Mouse (Mus musculus) MEL (cell line): ENCODE measurements at regions not wholly inside any gene's neighbourhood (a gene's known extent, or its start where the extent isn't known, plus 50 kb on each side); places are given as distances from the start of the nearest gene placed in this dataset.

Source experiments
- CHD2 ChIP-seq: IDR thresholded peaks from 2 replicates; pipeline ENCODE4 v1.6.1; 2011; ENCODE audit warnings: low read length, improper control_type of control experiment
- CTCF ChIP-seq, 3 experiments: IDR thresholded peaks in 2 of 3; conservative IDR thresholded peaks in 1 of 3; 2 replicates each; pipeline ENCODE4 v1.5.1; 2011 to 2012; ENCODE audit warnings: low read length in 3 of 3, low read depth in 2 of 3, mild to moderate bottlenecking in 2 of 3, improper control_type of control experiment in 1 of 3, inconsistent platforms in 1 of 3, mixed read lengths in 1 of 3, moderate library complexity in 1 of 3; ENCODE audit not compliant: control insufficient read depth in 1 of 3, insufficient read depth in 1 of 3, poor library complexity in 1 of 3, severe bottlenecking in 1 of 3
- KAT2A ChIP-seq: conservative IDR thresholded peaks from 2 replicates; pipeline ENCODE4 v1.6.1; 2012; ENCODE audit warnings: low read depth, low read length, improper control_type of control experiment, inconsistent platforms
- MAX ChIP-seq: IDR thresholded peaks from 2 replicates; pipeline ENCODE4 v1.6.1; 2011; ENCODE audit warnings: low read length, improper control_type of control experiment
- MEF2A ChIP-seq: IDR thresholded peaks from 2 replicates; pipeline ENCODE4 v1.6.1; 2014; ENCODE audit warnings: low read depth, mild to moderate bottlenecking, inconsistent platforms, low read length, improper control_type of control experiment; ENCODE audit not compliant: poor library complexity, insufficient replicate concordance, severe bottlenecking; ENCODE audit errors: extremely low read depth
- NRF1 ChIP-seq: IDR thresholded peaks from 2 replicates; pipeline ENCODE4 v1.6.1; 2014; ENCODE audit warnings: low read depth, mild to moderate bottlenecking, inconsistent platforms, low read length, improper control_type of control experiment, moderate library complexity; ENCODE audit not compliant: poor library complexity, insufficient read depth, severe bottlenecking
- POLR2A ChIP-seq, 2 experiments: IDR thresholded peaks; 2 replicates each; pipeline ENCODE4 v1.6.1; 2011 to 2012; ENCODE audit warnings: low read length in 2 of 2, mild to moderate bottlenecking in 2 of 2, control low read depth in 1 of 2, improper control_type of control experiment in 1 of 2, low read depth in 1 of 2, moderate library complexity in 1 of 2; ENCODE audit not compliant: control insufficient read depth in 1 of 2, insufficient read depth in 1 of 2, poor library complexity in 1 of 2
- RCOR1 ChIP-seq: IDR thresholded peaks from 2 replicates; pipeline ENCODE4 v1.6.1; 2012; ENCODE audit warnings: low read depth, mild to moderate bottlenecking, inconsistent platforms, low read length, improper control_type of control experiment
- TAL1 ChIP-seq: IDR thresholded peaks from 2 replicates; pipeline ENCODE4 v1.6.1; 2012; ENCODE audit warnings: mild to moderate bottlenecking, inconsistent platforms, low read length, moderate library complexity, mixed read lengths
- TCF12 ChIP-seq: IDR thresholded peaks from 2 replicates; pipeline ENCODE4 v1.6.1; 2014; ENCODE audit warnings: low read depth, mild to moderate bottlenecking, inconsistent platforms, low read length, improper control_type of control experiment, moderate library complexity
- UBTF ChIP-seq: IDR thresholded peaks from 2 replicates; pipeline ENCODE4 v1.6.1; 2012; ENCODE audit warnings: low read depth, mild to moderate bottlenecking, inconsistent platforms, low read length, improper control_type of control experiment, moderate library complexity, borderline replicate concordance; ENCODE audit not compliant: insufficient read depth

DNA sequence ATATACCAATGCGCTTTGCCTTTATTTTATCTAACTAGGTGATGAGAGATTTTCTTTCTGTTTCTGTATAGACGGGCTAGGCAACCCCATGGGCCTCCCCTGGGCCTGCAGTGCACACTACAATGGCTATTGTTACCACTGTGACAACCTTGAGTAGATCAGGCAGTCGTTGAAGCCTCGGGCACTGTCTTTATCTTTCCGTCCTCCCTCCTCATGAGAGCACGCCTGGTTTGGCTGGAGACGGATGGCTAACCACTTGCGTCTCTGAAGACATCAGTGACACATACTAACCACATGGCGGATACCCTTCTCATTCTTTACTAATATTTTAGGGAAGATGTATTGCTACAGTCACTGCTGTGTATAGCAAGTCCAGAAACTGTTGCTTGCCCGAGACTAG lies 206.1 kb upstream of the Serp2 start:
- no peak for TF ChIP-seq POLR2A (IDR thresholded peaks at IDR 0.05; ENCODE audit: control insufficient read depth in 1 of 2, insufficient read depth in 1 of 2, low read depth in 1 of 2, low read length in 2 of 2, poor library complexity in 1 of 2)
- no peak for TF ChIP-seq CTCF (IDR thresholded peaks at IDR 0.05 in 2 of 3, conservative IDR thresholded peaks at IDR 0.05 in 1 of 3; ENCODE audit: control insufficient read depth in 1 of 3, insufficient read depth in 1 of 3, low read depth in 2 of 3, low read length in 3 of 3, poor library complexity in 1 of 3, severe bottlenecking in 1 of 3)
- no peak for TF ChIP-seq MAX
- TF ChIP-seq UBTF = no peak
- no peak for TF ChIP-seq CHD2
- no peak for TF ChIP-seq TAL1
- TF ChIP-seq RCOR1 = no peak
- TF ChIP-seq TCF12 = no peak
- no peak for TF ChIP-seq MEF2A
- TF ChIP-seq NRF1 = no peak
- TF ChIP-seq KAT2A = no peak
